Mouse (Mus musculus) hindbrain, embryonic 16.5 days (tissue): ENCODE results near the gene Ccl22. TPM values are rescaled to one million over a fixed set of nuclear protein-coding genes. Genes with fewer than 3 reads are reported as not detected.

Source experiments
- ATAC-seq: fragments of 200-750 bp; cut with Nextera tagmentation; 2 replicates; pipeline ENCODE4 v1.8.0; 2017; ENCODE audit warnings: moderate TSS enrichment, moderate library complexity
- H3K27ac ChIP-seq: fragments of 300-500 bp; sonication (generic); 2 replicates; pipeline ENCODE4 v1.5.1; 2014; ENCODE audit warnings: low read depth, mild to moderate bottlenecking, control low read depth, low read length, moderate library complexity
- H3K27me3 ChIP-seq: fragments of 300-500 bp; sonication (generic); replicated peaks from 2 replicates; pipeline ENCODE4 v1.6.1; 2014; ENCODE audit warnings: low read length; ENCODE audit not compliant: control insufficient read depth, insufficient read depth
- H3K36me3 ChIP-seq: fragments of 300-500 bp; sonication (generic); 2 replicates; pipeline ENCODE4 v1.6.1; 2014; ENCODE audit warnings: mild to moderate bottlenecking, low read length, moderate library complexity, mixed read lengths; ENCODE audit not compliant: control insufficient read depth, insufficient read depth
- H3K4me1 ChIP-seq: fragments of 300-500 bp; sonication (generic); 2 replicates; pipeline ENCODE4 v1.6.1; 2014; ENCODE audit warnings: low read depth, low read length; ENCODE audit not compliant: control insufficient read depth, insufficient read depth
- H3K4me2 ChIP-seq: fragments of 300-500 bp; sonication (generic); 2 replicates; pipeline ENCODE4 v1.6.1; 2014; ENCODE audit warnings: mild to moderate bottlenecking, low read length, control low read depth, moderate library complexity
- H3K4me3 ChIP-seq: fragments of 300-500 bp; sonication (generic); 2 replicates; pipeline ENCODE4 v1.5.1; 2014; ENCODE audit warnings: mild to moderate bottlenecking, low read length, control low read depth, moderate library complexity
- H3K9ac ChIP-seq: fragments of 300-500 bp; sonication (generic); 2 replicates; pipeline ENCODE4 v1.6.1; 2014; ENCODE audit warnings: low read depth, mild to moderate bottlenecking, control low read depth, low read length, moderate library complexity
- H3K9me3 ChIP-seq: fragments of 300-500 bp; sonication (generic); 2 replicates; pipeline ENCODE4 v1.6.1; 2014; ENCODE audit warnings: mild to moderate bottlenecking, low read length, moderate library complexity; ENCODE audit not compliant: control insufficient read depth
- WGBS: fragments of 180-500 bp; shearing (Covaris S2); extraction: QIAGEN DNeasy Blood & Tissue Kit; methylation state at CpG from one replicate; pipeline ENCODE4 v1.1.7; 2014; 5-methylcytosine and 5-hydroxymethylcytosine counted together
- polyA plus RNA-seq: library from polyadenylated mRNA; unstranded; fragments of >200 nt; fragmentation: Nextera tagmentation; extraction: Ambion mirVana; gene quantifications from 2 replicates; pipeline ENCODE4 v1.2.1, GENCODE M21; 2015

Ccl22 gene
- polyA plus RNA-seq, 1 experiment from 2014 or later, result not detected

- 80% methylated on average over 5 of the region's 5 CpGs for WGBS
- Histone ChIP-seq H3K4me1 (no peaks in the 10 kb centered on the region), H3K27me3 (no peaks in the 10 kb centered on the region), H3K4me3 (no peak overlapping the region), H3K9ac (no peak overlapping the region), H3K36me3 (no peaks in the 10 kb centered on the region), H3K27ac (no peak overlapping the region), H3K9me3 (no peaks in the 10 kb centered on the region), H3K4me2 (no peak overlapping the region)
- ATAC-seq, result no peak
These were observed 19.4 kb upstream of the Ccl22 start for GRCm38 (mm10) chr8:94725998-94726397.

- Histone ChIP-seq H3K4me1 (no peaks in the 10 kb centered on the region), H3K27ac (no peak overlapping the region), H3K4me3 (no peak overlapping the region), H3K27me3 (no peaks in the 10 kb centered on the region), H3K36me3 (no peaks in the 10 kb centered on the region), H3K9ac (no peak overlapping the region), H3K4me2 (no peak overlapping the region), H3K9me3 (no peaks in the 10 kb centered on the region)
- WGBS, result 78% methylated on average over 4 of the region's 4 CpGs
- ATAC-seq, result no peak
These were observed 16.1 kb upstream of the Ccl22 start for GRCm38 (mm10) chr8:94729301-94729700.

- no peak overlapping the region for H3K9ac ChIP-seq
- no peak overlapping the region for H3K4me2 ChIP-seq
- H3K36me3 ChIP-seq, result no peaks in the 10 kb centered on the region
- H3K4me1 ChIP-seq, result no peaks in the 10 kb centered on the region
- H3K27me3 ChIP-seq, result no peaks in the 10 kb centered on the region
- no peaks in the 10 kb centered on the region for H3K9me3 ChIP-seq
- no peak for ATAC-seq
- H3K27ac ChIP-seq, result no peak overlapping the region
- no peak overlapping the region for H3K4me3 ChIP-seq
- WGBS, result 70% methylated on average over 5 of the region's 5 CpGs
These were observed 11.4 kb upstream of the Ccl22 start for GRCm38 (mm10) chr8:94733821-94734465.

GRCm38 (mm10) chr8:94734735-94735350 is 10.5 kb upstream of the Ccl22 start:
- H3K4me1 ChIP-seq, result no peaks in the 10 kb centered on the region
- H3K27me3 ChIP-seq, result no peaks in the 10 kb centered on the region
- H3K4me3 ChIP-seq, result no peak overlapping the region
- no peak overlapping the region for H3K27ac ChIP-seq
- H3K9ac ChIP-seq, result no peak overlapping the region
- WGBS, result 79% methylated on average over 7 of the region's 7 CpGs
- H3K4me2 ChIP-seq, result no peak overlapping the region
- H3K36me3 ChIP-seq, result no peaks in the 10 kb centered on the region
- no peak for ATAC-seq
- no peaks in the 10 kb centered on the region for H3K9me3 ChIP-seq

- no peak overlapping the region for H3K4me3 ChIP-seq
- 74% methylated on average over 5 of the region's 5 CpGs for WGBS
- H3K9ac ChIP-seq, result no peak overlapping the region
- H3K36me3 ChIP-seq, result no peaks in the 10 kb centered on the region
- H3K27ac ChIP-seq, result no peak overlapping the region
- H3K4me1 ChIP-seq, result no peaks in the 10 kb centered on the region
- no peak overlapping the region for H3K4me2 ChIP-seq
- H3K27me3 ChIP-seq, result no peaks in the 10 kb centered on the region
- H3K9me3 ChIP-seq, result no peaks in the 10 kb centered on the region; the same call in 1 of the 2 replicates
- ATAC-seq, result no peak
These were observed 9.8 kb upstream of the Ccl22 start for GRCm38 (mm10) chr8:94735426-94736094.

GRCm38 (mm10) chr8:94739829-94740228 is 5.6 kb upstream of the Ccl22 start:
- H3K4me2 ChIP-seq, result no peak overlapping the region
- no peaks in the 10 kb centered on the region for H3K27me3 ChIP-seq
- no peaks in the 10 kb centered on the region for H3K4me1 ChIP-seq
- H3K27ac ChIP-seq, result no peak overlapping the region
- H3K9me3 ChIP-seq, result no peaks in the 10 kb centered on the region; the same call in 1 of the 2 replicates
- ATAC-seq, result no peak
- WGBS, result 80% methylated on average over 6 of the region's 6 CpGs
- H3K36me3 ChIP-seq, result no peaks in the 10 kb centered on the region
- H3K9ac ChIP-seq, result no peak overlapping the region
- no peak overlapping the region for H3K4me3 ChIP-seq

- H3K27ac ChIP-seq, result no peak overlapping the region
- H3K9ac ChIP-seq, result no peak overlapping the region
- no peaks in the 10 kb centered on the region for H3K27me3 ChIP-seq
- no peaks in the 10 kb centered on the region; the same call in 1 of the 2 replicates for H3K9me3 ChIP-seq
- no peak for ATAC-seq
- H3K4me3 ChIP-seq, result no peak overlapping the region
- H3K4me2 ChIP-seq, result no peak overlapping the region
- 87% methylated on average over 3 of the region's 3 CpGs for WGBS
- no peaks in the 10 kb centered on the region for H3K4me1 ChIP-seq
- H3K36me3 ChIP-seq, result no peaks in the 10 kb centered on the region
These were observed 4.8 kb upstream of the Ccl22 start for GRCm38 (mm10) chr8:94740591-94740990.

- H3K27ac ChIP-seq, result no peak overlapping the region
- 94% methylated on average over 4 of the region's 4 CpGs for whole genome bisulfite sequencing
- no peak overlapping the region for H3K4me2 ChIP-seq
- H3K4me3 ChIP-seq, result no peak overlapping the region
- no peaks in the 10 kb centered on the region; the same call in 1 of the 2 replicates for H3K9me3 ChIP-seq
- no peak for ATAC-seq
- H3K4me1 ChIP-seq, result no peaks in the 10 kb centered on the region
- H3K27me3 ChIP-seq, result no peaks in the 10 kb centered on the region
- no peaks in the 10 kb centered on the region for H3K36me3 ChIP-seq
- no peak overlapping the region for H3K9ac ChIP-seq
These were observed 3.7 kb upstream of the Ccl22 start for GRCm38 (mm10) chr8:94741726-94742125.

GRCm38 (mm10) chr8:94744484-94744883 is 906 bp upstream of the Ccl22 start:
- Histone ChIP-seq H3K36me3 (no peaks in the 10 kb centered on the region), H3K4me3 (no peak overlapping the region), H3K4me2 (no peak overlapping the region), H3K27me3 (no peaks in the 10 kb centered on the region), H3K4me1 (no peaks in the 10 kb centered on the region), H3K9ac (no peak overlapping the region), H3K27ac (no peak overlapping the region), H3K9me3 (no peaks in the 10 kb centered on the region; the same call in 1 of the 2 replicates)
- ATAC-seq, result no peak
- whole genome bisulfite sequencing, result 92% methylated on average over 5 of the region's 5 CpGs
